Mouse (Mus musculus): ENCODE measurements at regions not wholly inside any gene's neighbourhood (a gene's known extent, or its start where the extent isn't known, plus 50 kb on each side); places are given as distances from the start of the nearest gene placed in this dataset.

DNA sequence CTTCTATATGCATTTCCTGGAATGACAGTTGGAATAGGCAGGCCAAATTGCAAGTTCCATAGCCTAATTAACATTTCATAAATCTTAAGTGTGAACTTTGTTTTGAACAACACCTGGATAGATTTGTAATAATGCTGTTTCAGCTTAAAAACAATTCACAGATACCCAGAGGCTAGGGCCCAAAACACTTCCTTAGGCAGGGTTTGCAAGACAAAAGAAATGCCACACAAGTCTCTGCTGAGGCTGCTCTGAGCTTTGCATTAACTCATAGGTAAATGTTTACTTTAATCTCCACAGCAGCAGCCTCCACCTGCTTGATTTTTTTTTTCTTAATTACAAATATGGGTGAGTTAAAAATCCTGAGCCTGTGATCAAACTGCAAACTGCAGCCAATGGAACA lies 118.4 kb downstream of the Gnat3 start:
- no peak for TF ChIP-seq HCFC1 (IDR thresholded peaks at IDR 0.05; ENCODE audit: borderline replicate concordance, insufficient read depth, low read length)
- TF ChIP-seq MAFK (IDR thresholded peaks at IDR 0.05; ENCODE audit: insufficient read depth, low read depth, low read length), result no peak
- TF ChIP-seq CHD2 (IDR thresholded peaks at IDR 0.05; ENCODE audit: low read depth, low read length), result no peak
- no peak for TF ChIP-seq ZNF384 (IDR thresholded peaks at IDR 0.05; ENCODE audit: low read depth, low read length)
- TF ChIP-seq ZC3H11A (IDR thresholded peaks at IDR 0.05; ENCODE audit: borderline replicate concordance, low read depth, low read length), result no peak
- no peaks in the 10 kb centered on the region for H3K9me3 ChIP-seq (ENCODE audit: control insufficient read depth, insufficient read depth, low read depth, low read length)
- H3K4me3 ChIP-seq (ENCODE audit: insufficient read depth in 1 of 2, low read depth in 1 of 2, low read length in 2 of 2, poor library complexity in 1 of 2, severe bottlenecking in 1 of 2), result no peak overlapping the region
- no peaks in the 10 kb centered on the region for H3K36me3 ChIP-seq (ENCODE audit: control insufficient read depth, insufficient read depth, low read length, poor library complexity, severe bottlenecking)
- H3K9ac ChIP-seq (ENCODE audit: insufficient read depth, low read depth, low read length, poor library complexity, severe bottlenecking), result no peak overlapping the region
- peaks cover 2 to 4% of the 10 kb centered on the region in 2 experiments; a peak in 2 of 4 replicates for H3K4me1 ChIP-seq (ENCODE audit: control insufficient read depth in 2 of 2, insufficient read depth in 2 of 2, low read length in 2 of 2, poor library complexity in 1 of 2)
- in situ Hi-C loops (cut with MboI; ENCODE audit: low sequenced_read_pairs in 2 of 2, unreplicated experiment in 2 of 2), result loop anchor here in 1 of 2 experiments (25.0 kb wide), 1 partner anchor 357 kb away; no protein-coding TSS in a partner anchor
- no peak for DNase-seq (ENCODE audit: low read depth, low spot score)
- peak overlapping the region; percentile 12; the same call in 1 of the 2 replicates for H3K27ac ChIP-seq (ENCODE audit: insufficient read depth, low read depth, low read length, poor library complexity, severe bottlenecking)

- TF ChIP-seq ZC3H11A (IDR thresholded peaks at IDR 0.05; ENCODE audit: borderline replicate concordance, low read depth, low read length), result no peak
- no peak for TF ChIP-seq MAFK (IDR thresholded peaks at IDR 0.05; ENCODE audit: insufficient read depth, low read depth, low read length)
- TF ChIP-seq ZNF384 (IDR thresholded peaks at IDR 0.05; ENCODE audit: low read depth, low read length), result no peak
- no peak for TF ChIP-seq HCFC1 (IDR thresholded peaks at IDR 0.05; ENCODE audit: borderline replicate concordance, insufficient read depth, low read length)
- TF ChIP-seq CHD2 (IDR thresholded peaks at IDR 0.05; ENCODE audit: low read depth, low read length), result no peak
- DNase-seq (ENCODE audit: low read depth, low spot score), result peak; percentile 77
- Histone ChIP-seq H3K4me3 (ENCODE audit: insufficient read depth in 1 of 2, low read depth in 1 of 2, low read length in 2 of 2, poor library complexity in 1 of 2, severe bottlenecking in 1 of 2) (no peak overlapping the region), H3K4me1 (ENCODE audit: control insufficient read depth in 2 of 2, insufficient read depth in 2 of 2, low read length in 2 of 2, poor library complexity in 1 of 2) (peaks cover 2 to 4% of the 10 kb centered on the region in 2 experiments; a peak in 2 of 4 replicates), H3K9me3 (ENCODE audit: control insufficient read depth, insufficient read depth, low read depth, low read length) (no peaks in the 10 kb centered on the region), H3K36me3 (ENCODE audit: control insufficient read depth, insufficient read depth, low read length, poor library complexity, severe bottlenecking) (no peaks in the 10 kb centered on the region), H3K27ac (ENCODE audit: insufficient read depth, low read depth, low read length, poor library complexity, severe bottlenecking) (peak overlapping the region; percentile 76), H3K9ac (ENCODE audit: insufficient read depth, low read depth, low read length, poor library complexity, severe bottlenecking) (no peak overlapping the region)
- in situ Hi-C loops (cut with MboI; ENCODE audit: low sequenced_read_pairs in 2 of 2, unreplicated experiment in 2 of 2), result loop anchor here in 1 of 2 experiments (25.0 kb wide), 1 partner anchor 355 kb away; no protein-coding TSS in a partner anchor
These were observed 119.9 kb downstream of the Gnat3 start for GRCm38 (mm10) chr5:18082219-18082618.

- no peaks in the 10 kb centered on the region for H3K36me3 ChIP-seq (ENCODE audit: control insufficient read depth, insufficient read depth, low read length, poor library complexity, severe bottlenecking)
- peak overlapping the region; percentile 20; the same call in 1 of the 2 replicates for H3K27ac ChIP-seq (ENCODE audit: insufficient read depth, low read depth, low read length, poor library complexity, severe bottlenecking)
- peak; percentile 62 for DNase-seq (ENCODE audit: low read depth, low spot score)
- no peak for TF ChIP-seq HCFC1 (IDR thresholded peaks at IDR 0.05; ENCODE audit: borderline replicate concordance, insufficient read depth, low read length)
- TF ChIP-seq ZC3H11A (IDR thresholded peaks at IDR 0.05; ENCODE audit: borderline replicate concordance, low read depth, low read length), result no peak
- TF ChIP-seq CHD2 (IDR thresholded peaks at IDR 0.05; ENCODE audit: low read depth, low read length), result no peak
- TF ChIP-seq MAFK (IDR thresholded peaks at IDR 0.05; ENCODE audit: insufficient read depth, low read depth, low read length), result no peak
- in situ Hi-C loops (cut with MboI; ENCODE audit: low sequenced_read_pairs in 2 of 2, unreplicated experiment in 2 of 2), result loop anchor here in 1 of 2 experiments (25.0 kb wide), 1 partner anchor 354 kb away; no protein-coding TSS in a partner anchor
- H3K4me3 ChIP-seq (ENCODE audit: insufficient read depth in 1 of 2, low read depth in 1 of 2, low read length in 2 of 2, poor library complexity in 1 of 2, severe bottlenecking in 1 of 2), result no peak overlapping the region
- no peaks in the 10 kb centered on the region for H3K9me3 ChIP-seq (ENCODE audit: control insufficient read depth, insufficient read depth, low read depth, low read length)
- no peak overlapping the region for H3K9ac ChIP-seq (ENCODE audit: insufficient read depth, low read depth, low read length, poor library complexity, severe bottlenecking)
- peaks cover 2 to 4% of the 10 kb centered on the region in 2 experiments; a peak in 3 of 4 replicates for H3K4me1 ChIP-seq (ENCODE audit: control insufficient read depth in 2 of 2, insufficient read depth in 2 of 2, low read length in 2 of 2, poor library complexity in 1 of 2)
These were observed 121.4 kb downstream of the Gnat3 start for GRCm38 (mm10) chr5:18083789-18084188.

DNA sequence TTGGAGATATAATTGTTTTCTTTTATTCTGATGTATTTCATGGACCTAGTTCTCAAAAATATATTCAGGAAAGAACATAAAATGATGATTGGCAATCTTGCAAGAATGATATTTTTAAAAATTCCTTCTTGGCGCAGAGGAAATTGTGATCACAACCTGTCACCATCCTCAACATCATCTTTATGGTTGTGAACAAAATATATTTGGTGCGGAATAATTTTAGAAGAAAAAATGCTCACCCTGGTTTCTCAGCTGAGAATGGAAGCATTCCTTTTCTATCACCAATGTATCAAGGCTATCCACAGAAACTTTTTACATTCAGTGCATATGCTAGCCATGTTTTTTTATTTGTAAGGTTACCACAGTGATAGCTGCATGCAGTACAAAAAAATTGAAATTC lies 123.1 kb downstream of the Gnat3 start:
- Histone ChIP-seq H3K27ac (ENCODE audit: insufficient read depth, low read depth, low read length, poor library complexity, severe bottlenecking) (no peak overlapping the region), H3K9me3 (ENCODE audit: control insufficient read depth, insufficient read depth, low read depth, low read length) (no peaks in the 10 kb centered on the region), H3K9ac (ENCODE audit: insufficient read depth, low read depth, low read length, poor library complexity, severe bottlenecking) (no peak overlapping the region), H3K4me3 (ENCODE audit: insufficient read depth in 1 of 2, low read depth in 1 of 2, low read length in 2 of 2, poor library complexity in 1 of 2, severe bottlenecking in 1 of 2) (no peak overlapping the region), H3K4me1 (ENCODE audit: control insufficient read depth in 2 of 2, insufficient read depth in 2 of 2, low read length in 2 of 2, poor library complexity in 1 of 2) (peaks cover 4 to 8% of the 10 kb centered on the region in 2 experiments; a peak in 3 of 4 replicates), H3K36me3 (ENCODE audit: control insufficient read depth, insufficient read depth, low read length, poor library complexity, severe bottlenecking) (no peaks in the 10 kb centered on the region)
- TF ChIP-seq MAFK (IDR thresholded peaks at IDR 0.05; ENCODE audit: insufficient read depth, low read depth, low read length), result no peak
- no peak for DNase-seq (ENCODE audit: low read depth, low spot score)
- in situ Hi-C loops (cut with MboI; ENCODE audit: low sequenced_read_pairs in 2 of 2, unreplicated experiment in 2 of 2), result loop anchor here in 1 of 2 experiments (25.0 kb wide), 1 partner anchor 352 kb away; no protein-coding TSS in a partner anchor
